Mouse (Mus musculus): ENCODE results near the gene Slc13a3. TPM values are rescaled to one million over a fixed set of nuclear protein-coding genes. Genes with fewer than 3 reads are reported as not detected.

Gene Slc13a3
- polyA plus RNA-seq, 1 experiment from 2014 or later = 5.4 TPM

GRCm38 (mm10) chr2:165371066-165371465 is 102.0 kb downstream of the Slc13a3 start:
- Histone ChIP-seq H3K27me3 (no peaks in the 10 kb centered on the region), H3K36me3 (peaks cover 14% of the 10 kb centered on the region), H3K9me3 (no peaks in the 10 kb centered on the region), H3K27ac (replicated peaks) (no peak overlapping the region), H3K9ac (replicated peaks) (no peak overlapping the region), H3K4me3 (no peak overlapping the region), H3K4me2 (replicated peaks) (peak overlapping the region; percentile 28), H3K4me1 (peaks cover 29% of the 10 kb centered on the region)
- WGBS = 38% methylated on average over 3 of the region's 3 CpGs
- no peak for ATAC-seq (replicated peaks)

- peaks cover 7% of the 10 kb centered on the region for H3K36me3 ChIP-seq
- H3K4me1 ChIP-seq = peaks cover 29% of the 10 kb centered on the region
- ATAC-seq (replicated peaks) = no peak
- H3K4me3 ChIP-seq = no peak overlapping the region
- H3K27me3 ChIP-seq = no peaks in the 10 kb centered on the region
- no peaks in the 10 kb centered on the region for H3K9me3 ChIP-seq
- WGBS = 79% methylated on average over 3 of the region's 3 CpGs
- no peak overlapping the region for H3K27ac ChIP-seq (replicated peaks)
- H3K4me2 ChIP-seq (replicated peaks) = no peak overlapping the region
- H3K9ac ChIP-seq (replicated peaks) = no peak overlapping the region
Observed at GRCm38 (mm10) chr2:165370348-165370747, 102.7 kb downstream of the Slc13a3 start.

GRCm38 (mm10) chr2:165368496-165368895 is 104.5 kb downstream of the Slc13a3 start, which contains the start of gene Zfp663:
Gene Zfp663 (minus strand): TSS chr2:165368729.
- H3K4me1 ChIP-seq = peaks cover 34% of the 10 kb centered on the region
- peak within 1 kb of the TSS; percentile 87 for H3K9ac ChIP-seq (replicated peaks)
- peak within 1 kb of the TSS; percentile 86 for H3K27ac ChIP-seq (replicated peaks)
- peak; percentile 71 for ATAC-seq (replicated peaks)
- no peaks in the 10 kb centered on the region for H3K27me3 ChIP-seq
- H3K36me3 ChIP-seq = no peaks in the 10 kb centered on the region
- WGBS = under 1% methylated on average over 27 of the region's 27 CpGs
- no peaks in the 10 kb centered on the region for H3K9me3 ChIP-seq
- H3K4me3 ChIP-seq = peak within 1 kb of the TSS; percentile 54
- H3K4me2 ChIP-seq (replicated peaks) = peak within 1 kb of the TSS; percentile 73

GRCm38 (mm10) chr2:165367868-165368439 is 105.1 kb downstream of the Slc13a3 start:
- peaks cover 28% of the 10 kb centered on the region for H3K4me1 ChIP-seq
- no peaks in the 10 kb centered on the region for H3K9me3 ChIP-seq
- no peaks in the 10 kb centered on the region for H3K36me3 ChIP-seq
- under 1% methylated on average over 13 of the region's 13 CpGs for WGBS
- peak overlapping the region; percentile 86 for H3K27ac ChIP-seq (replicated peaks)
- peak overlapping the region; percentile 87 for H3K9ac ChIP-seq (replicated peaks)
- peak; percentile 41 for ATAC-seq (replicated peaks)
- H3K4me2 ChIP-seq (replicated peaks) = peak overlapping the region; percentile 73
- H3K4me3 ChIP-seq = peak overlapping the region; percentile 54
- H3K27me3 ChIP-seq = no peaks in the 10 kb centered on the region

- Histone ChIP-seq H3K9ac (replicated peaks) (no peak overlapping the region), H3K4me2 (replicated peaks) (peak overlapping the region; percentile 24), H3K27me3 (no peaks in the 10 kb centered on the region), H3K27ac (replicated peaks) (no peak overlapping the region), H3K4me3 (no peak overlapping the region), H3K4me1 (peaks cover 27% of the 10 kb centered on the region), H3K36me3 (no peaks in the 10 kb centered on the region), H3K9me3 (no peaks in the 10 kb centered on the region)
- 0 out of 2 replicates have a peak, but pooled peaks have one; percentile 26 for ATAC-seq (replicated peaks)
- WGBS = 7% methylated on average over 5 of the region's 8 CpGs
Observed at GRCm38 (mm10) chr2:165367047-165367520, 105.9 kb downstream of the Slc13a3 start.

- H3K27me3 ChIP-seq = no peaks in the 10 kb centered on the region
- H3K36me3 ChIP-seq = no peaks in the 10 kb centered on the region
- peaks cover 24% of the 10 kb centered on the region for H3K4me1 ChIP-seq
- H3K9ac ChIP-seq (replicated peaks) = no peak overlapping the region; the same call in 1 of the 2 replicates
- peak overlapping the region; percentile 33 for H3K4me2 ChIP-seq (replicated peaks)
- no peak overlapping the region for H3K27ac ChIP-seq (replicated peaks)
- WGBS = 14% methylated on average over 21 of the region's 21 CpGs
- H3K9me3 ChIP-seq = no peaks in the 10 kb centered on the region
- 0 out of 2 replicates have a peak, but pooled peaks have one; percentile 29 for ATAC-seq (replicated peaks)
- 0 out of 2 replicates have a peak overlapping the region, but pooled peaks have one; percentile 16 for H3K4me3 ChIP-seq
Observed at GRCm38 (mm10) chr2:165364334-165365091, 108.5 kb downstream of the Slc13a3 start.

GRCm38 (mm10) chr2:165363282-165363681 is 109.7 kb downstream of the Slc13a3 start:
- ATAC-seq (replicated peaks) = no peak
- H3K27me3 ChIP-seq = no peaks in the 10 kb centered on the region
- no peak overlapping the region for H3K27ac ChIP-seq (replicated peaks)
- no peaks in the 10 kb centered on the region for H3K9me3 ChIP-seq
- 93% methylated on average over 6 of the region's 6 CpGs for WGBS
- no peak overlapping the region for H3K4me3 ChIP-seq
- peaks cover 18% of the 10 kb centered on the region for H3K4me1 ChIP-seq
- no peak overlapping the region for H3K4me2 ChIP-seq (replicated peaks)
- no peak overlapping the region for H3K9ac ChIP-seq (replicated peaks)
- H3K36me3 ChIP-seq = no peaks in the 10 kb centered on the region

GRCm38 (mm10) chr2:165360861-165361260 is 112.2 kb downstream of the Slc13a3 start:
- no peaks in the 10 kb centered on the region for H3K36me3 ChIP-seq
- WGBS = 0% methylated on average over 1 of the region's 1 CpGs
- ATAC-seq (replicated peaks) = peak; percentile 48; the same call in 1 of the 2 replicates

More at GRCm38 (mm10) chr2:165360861-165361260, 112.2 kb downstream of the Slc13a3 start:
- Histone ChIP-seq H3K4me2 (replicated peaks) (no peak overlapping the region), H3K9ac (replicated peaks) (no peak overlapping the region), H3K27ac (replicated peaks) (no peak overlapping the region), H3K9me3 (no peaks in the 10 kb centered on the region), H3K4me1 (peaks cover 5% of the 10 kb centered on the region; the same call in 1 of the 2 replicates), H3K27me3 (no peaks in the 10 kb centered on the region), H3K4me3 (no peak overlapping the region)

Other genes with a start within 250 kb of the Slc13a3 start
- 6.0 and 6.1 TPM in 2 replicates for gene Cdh22, start 238.4 kb downstream of the Slc13a3 start, polyA plus RNA-seq (2015; fragmentation: Nextera tagmentation; extraction: Ambion mirVana)
- gene Slc35c2, start 185.4 kb downstream of the Slc13a3 start, polyA plus RNA-seq (2015; fragmentation: Nextera tagmentation; extraction: Ambion mirVana) = 61.4 and 68.7 TPM in 2 replicates
- 99.6 and 101 TPM in 2 replicates for gene Elmo2, start 146.8 kb downstream of the Slc13a3 start, polyA plus RNA-seq (2015; fragmentation: Nextera tagmentation; extraction: Ambion mirVana)
- 6.5 and 7.6 TPM in 2 replicates for gene Zfp663, start 104.5 kb downstream of the Slc13a3 start, polyA plus RNA-seq (2015; fragmentation: Nextera tagmentation; extraction: Ambion mirVana)
- 12.5 and 12.6 TPM in 2 replicates for gene Zfp334, start 85.0 kb downstream of the Slc13a3 start, polyA plus RNA-seq (2015; fragmentation: Nextera tagmentation; extraction: Ambion mirVana)
- 0.05 TPM in 1 of 2 replicates, not detected in the other for gene Ocstamp, start 72.8 kb downstream of the Slc13a3 start, polyA plus RNA-seq (2015; fragmentation: Nextera tagmentation; extraction: Ambion mirVana)
- gene Trp53rka, start 20.1 kb upstream of the Slc13a3 start, polyA plus RNA-seq (2015; fragmentation: Nextera tagmentation; extraction: Ambion mirVana) = 47.1 and 48.6 TPM in 2 replicates
- gene Slc2a10, start 30.6 kb upstream of the Slc13a3 start, polyA plus RNA-seq (2015; fragmentation: Nextera tagmentation; extraction: Ambion mirVana) = 2.4 and 2.6 TPM in 2 replicates
- gene Eya2, start 121.8 kb upstream of the Slc13a3 start, polyA plus RNA-seq (2015; fragmentation: Nextera tagmentation; extraction: Ambion mirVana) = 2.8 TPM in 2 replicates